Mouse (Mus musculus): ENCODE results near the gene Ak5. TPM values are rescaled to one million over a fixed set of nuclear protein-coding genes. Genes with fewer than 3 reads are reported as not detected.

Gene Ak5
- polyA plus RNA-seq, 1 experiment from 2014 or later = 2.6 TPM

DNA sequence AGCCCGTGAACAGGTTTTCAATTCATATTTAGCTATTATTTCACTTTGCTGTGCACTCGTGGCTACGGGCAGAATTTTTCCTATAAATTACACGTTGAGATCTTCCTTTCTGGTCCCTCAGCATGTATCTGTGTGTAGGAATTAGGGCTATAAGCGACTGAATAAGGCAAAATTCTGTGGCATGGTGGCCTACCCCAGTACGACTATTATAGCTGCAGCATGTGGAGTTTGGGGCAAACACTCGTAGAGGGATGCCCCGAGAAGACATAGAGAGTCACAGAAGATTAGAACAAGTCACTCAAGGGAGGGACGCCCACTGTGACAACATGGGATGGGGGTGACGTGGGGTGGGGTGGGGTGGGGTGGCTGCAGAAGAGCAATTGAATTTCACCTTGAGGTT lies 110.1 kb downstream of the Ak5 start:
- H3K27ac ChIP-seq = no peak overlapping the region
- no peaks in the 10 kb centered on the region for H3K36me3 ChIP-seq
- no peaks in the 10 kb centered on the region for H3K9me3 ChIP-seq
- no peak overlapping the region for H3K9ac ChIP-seq
- WGBS = 61% methylated on average over 10 of the region's 10 CpGs
- H3K4me1 ChIP-seq = 0 out of 2 replicates have a peak, but pooled peaks cover 4% of the 10 kb centered on the region
- ATAC-seq (ENCODE audit: borderline replicate concordance, extremely low read depth, low FRiP score, low TSS enrichment) = no peak
- H3K27me3 ChIP-seq = no peaks in the 10 kb centered on the region
- H3K4me3 ChIP-seq = no peak overlapping the region
- no peak overlapping the region for H3K4me2 ChIP-seq

DNA sequence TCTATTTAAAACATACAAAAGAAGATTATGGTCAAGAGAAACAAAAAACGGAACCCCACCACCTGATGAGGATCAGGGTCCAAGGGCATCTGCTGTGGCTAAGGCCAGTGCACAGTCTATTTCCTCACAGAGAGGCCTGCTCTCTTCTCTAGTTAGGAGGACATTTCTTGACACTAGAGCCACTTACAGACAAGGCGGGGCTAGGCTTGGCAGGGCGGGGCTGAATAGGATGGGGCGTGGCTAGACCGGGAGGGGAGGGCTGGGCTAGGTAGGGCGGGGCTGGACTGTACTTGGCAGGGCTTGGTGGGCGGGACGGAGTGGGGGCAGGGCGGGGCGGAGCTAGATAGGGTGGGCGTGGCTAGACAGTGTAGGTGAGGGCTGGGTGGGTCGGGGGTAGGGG lies 110.5 kb downstream of the Ak5 start:
- 45% methylated on average over 10 of the region's 12 CpGs for WGBS

DNA sequence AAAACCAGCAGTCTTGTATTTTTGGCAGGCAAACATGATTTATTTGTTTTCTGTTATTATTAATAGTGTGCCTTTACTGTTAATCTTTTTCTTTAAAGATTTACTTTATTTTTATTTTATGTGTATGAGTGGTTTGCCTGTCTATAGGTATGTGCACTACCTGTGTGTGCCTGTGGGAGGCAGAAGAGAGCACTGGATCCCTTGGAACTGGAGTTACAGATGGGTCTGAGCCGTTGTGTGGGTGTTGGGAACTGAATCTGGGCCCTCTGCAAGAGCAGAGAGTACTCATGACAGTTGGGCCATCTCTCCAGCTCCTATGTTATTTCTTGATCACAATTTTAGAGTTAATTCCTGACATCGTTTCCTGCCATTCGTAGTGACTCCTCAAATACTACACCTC lies 111.2 kb downstream of the Ak5 start:
- Histone ChIP-seq H3K27me3 (no peaks in the 10 kb centered on the region), H3K9me3 (no peaks in the 10 kb centered on the region), H3K4me3 (no peak overlapping the region), H3K27ac (no peak overlapping the region), H3K4me1 (0 out of 2 replicates have a peak, but pooled peaks cover 4% of the 10 kb centered on the region), H3K9ac (no peak overlapping the region), H3K36me3 (no peaks in the 10 kb centered on the region), H3K4me2 (no peak overlapping the region)
- 75% methylated on average over 3 of the region's 3 CpGs for WGBS
- no peak for ATAC-seq (ENCODE audit: borderline replicate concordance, extremely low read depth, low FRiP score, low TSS enrichment)

More for the DNA sequence above, 110.5 kb downstream of the Ak5 start:
- no peaks in the 10 kb centered on the region for H3K9me3 ChIP-seq
- 0 out of 2 replicates have a peak, but pooled peaks cover 4% of the 10 kb centered on the region for H3K4me1 ChIP-seq
- H3K9ac ChIP-seq = no peak overlapping the region
- no peak overlapping the region for H3K4me3 ChIP-seq
- no peak overlapping the region for H3K4me2 ChIP-seq
- H3K27ac ChIP-seq = no peak overlapping the region
- H3K27me3 ChIP-seq = no peaks in the 10 kb centered on the region
- peak; percentile 57; the same call in 1 of the 2 replicates for ATAC-seq (ENCODE audit: borderline replicate concordance, extremely low read depth, low FRiP score, low TSS enrichment)
- no peaks in the 10 kb centered on the region for H3K36me3 ChIP-seq

DNA sequence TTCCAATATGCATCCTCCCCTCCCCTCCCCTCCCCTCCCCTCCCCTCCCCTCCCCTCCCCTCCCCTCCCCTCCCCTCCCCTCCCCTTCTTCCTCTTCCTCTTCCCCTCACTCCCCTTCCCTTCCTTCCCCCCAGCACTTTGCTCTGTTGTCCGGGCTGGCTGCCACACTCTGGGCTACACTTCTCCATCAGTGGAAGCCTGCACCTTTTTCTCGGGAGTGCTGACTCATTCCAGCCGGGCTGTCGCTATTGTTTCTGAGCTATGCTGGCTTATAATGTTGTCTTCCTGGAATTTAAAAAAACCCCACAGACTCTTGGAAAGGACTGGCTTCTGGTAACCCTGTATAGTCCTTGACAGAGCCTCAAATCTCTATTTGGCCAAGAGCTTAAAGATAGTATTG lies 111.7 kb downstream of the Ak5 start:
- Histone ChIP-seq H3K9me3 (no peaks in the 10 kb centered on the region), H3K9ac (no peak overlapping the region), H3K27ac (no peak overlapping the region), H3K27me3 (no peaks in the 10 kb centered on the region), H3K4me3 (no peak overlapping the region), H3K36me3 (no peaks in the 10 kb centered on the region), H3K4me2 (no peak overlapping the region), H3K4me1 (0 out of 2 replicates have a peak, but pooled peaks cover 4% of the 10 kb centered on the region)
- no peak for ATAC-seq (ENCODE audit: borderline replicate concordance, extremely low read depth, low FRiP score, low TSS enrichment)
- 35% methylated on average over 4 of the region's 4 CpGs for WGBS

- H3K4me3 ChIP-seq = no peak overlapping the region
- H3K9ac ChIP-seq = no peak overlapping the region
- 0 out of 2 replicates have a peak, but pooled peaks cover 4% of the 10 kb centered on the region for H3K4me1 ChIP-seq
- 40% methylated on average over 7 of the region's 7 CpGs for WGBS
- no peak overlapping the region for H3K4me2 ChIP-seq
- H3K36me3 ChIP-seq = no peaks in the 10 kb centered on the region
- no peaks in the 10 kb centered on the region for H3K9me3 ChIP-seq
- no peak overlapping the region for H3K27ac ChIP-seq
- H3K27me3 ChIP-seq = no peaks in the 10 kb centered on the region
- ATAC-seq (ENCODE audit: borderline replicate concordance, extremely low read depth, low FRiP score, low TSS enrichment) = no peak
These were observed 112.9 kb downstream of the Ak5 start for GRCm38 (mm10) chr3:152555216-152555615.

DNA sequence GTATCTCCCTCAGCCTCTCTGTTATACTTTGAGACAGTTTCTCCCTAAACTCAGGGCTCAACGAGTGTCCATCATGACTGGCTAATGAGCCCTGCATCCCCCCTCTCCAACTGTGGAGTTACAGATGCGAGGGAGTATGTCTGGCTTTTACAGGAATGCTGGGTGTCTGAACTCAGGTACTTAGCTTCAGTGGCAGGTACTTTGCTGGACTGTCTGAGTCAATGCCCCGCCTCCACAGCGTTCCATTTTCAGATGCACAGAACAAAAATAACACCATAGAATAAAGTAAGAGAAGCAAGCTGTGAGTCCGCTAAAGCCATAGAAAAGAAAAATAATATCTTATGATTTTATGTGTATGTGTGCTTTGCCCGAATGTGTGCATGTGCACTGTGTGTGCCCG lies 113.8 kb downstream of the Ak5 start:
- ATAC-seq (ENCODE audit: borderline replicate concordance, extremely low read depth, low FRiP score, low TSS enrichment) = no peak
- no peaks in the 10 kb centered on the region for H3K9me3 ChIP-seq
- no peaks in the 10 kb centered on the region for H3K27me3 ChIP-seq
- H3K4me1 ChIP-seq = 0 out of 2 replicates have a peak, but pooled peaks cover 4% of the 10 kb centered on the region
- no peaks in the 10 kb centered on the region for H3K36me3 ChIP-seq
- H3K9ac ChIP-seq = no peak overlapping the region
- no peak overlapping the region for H3K27ac ChIP-seq
- no peak overlapping the region for H3K4me3 ChIP-seq
- 76% methylated on average over 7 of the region's 7 CpGs for WGBS
- no peak overlapping the region for H3K4me2 ChIP-seq

GRCm38 (mm10) chr3:152552641-152553040 lies 115.5 kb downstream of the Ak5 start:
- Histone ChIP-seq H3K36me3 (no peaks in the 10 kb centered on the region), H3K4me2 (no peak overlapping the region), H3K27me3 (no peaks in the 10 kb centered on the region), H3K9me3 (no peaks in the 10 kb centered on the region), H3K27ac (no peak overlapping the region), H3K4me1 (0 out of 2 replicates have a peak, but pooled peaks cover 4% of the 10 kb centered on the region), H3K9ac (no peak overlapping the region), H3K4me3 (no peak overlapping the region)
- 82% methylated on average over 8 of the region's 8 CpGs for WGBS
- ATAC-seq (ENCODE audit: borderline replicate concordance, extremely low read depth, low FRiP score, low TSS enrichment) = no peak

GRCm38 (mm10) chr3:152550528-152551115 lies 117.5 kb downstream of the Ak5 start:
- Histone ChIP-seq H3K27me3 (no peaks in the 10 kb centered on the region), H3K4me2 (no peak overlapping the region), H3K36me3 (no peaks in the 10 kb centered on the region), H3K4me3 (no peak overlapping the region), H3K9ac (no peak overlapping the region), H3K27ac (no peak overlapping the region), H3K4me1 (0 out of 2 replicates have a peak, but pooled peaks cover 4% of the 10 kb centered on the region), H3K9me3 (no peaks in the 10 kb centered on the region)
- no peak for ATAC-seq (ENCODE audit: borderline replicate concordance, extremely low read depth, low FRiP score, low TSS enrichment)
- WGBS = 87% methylated on average over 7 of the region's 7 CpGs

DNA sequence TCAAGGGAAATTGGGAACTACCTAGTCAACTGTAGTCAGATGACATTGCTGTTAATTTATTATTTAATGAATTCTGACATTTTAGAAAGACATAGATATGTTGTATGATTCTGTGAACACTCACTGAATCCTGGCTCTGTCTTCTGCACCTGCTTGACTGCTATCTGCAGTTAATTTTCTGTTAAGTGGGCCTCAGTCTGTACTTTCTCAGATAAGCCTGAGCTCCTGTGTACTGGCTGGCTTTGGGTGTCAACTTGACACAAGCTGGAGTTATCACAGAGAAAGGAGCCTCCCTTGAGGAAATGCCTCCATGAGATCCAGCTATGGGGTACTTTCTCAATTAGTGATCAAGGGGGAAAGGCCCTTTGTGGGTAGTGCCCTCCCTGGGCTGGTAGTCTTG lies 118.1 kb downstream of the Ak5 start:
- Histone ChIP-seq H3K4me1 (0 out of 2 replicates have a peak, but pooled peaks cover 4% of the 10 kb centered on the region), H3K36me3 (no peaks in the 10 kb centered on the region), H3K9me3 (no peaks in the 10 kb centered on the region), H3K4me2 (no peak overlapping the region), H3K27me3 (no peaks in the 10 kb centered on the region), H3K4me3 (no peak overlapping the region), H3K27ac (no peak overlapping the region), H3K9ac (no peak overlapping the region)
- no peak for ATAC-seq (ENCODE audit: borderline replicate concordance, extremely low read depth, low FRiP score, low TSS enrichment)

GRCm38 (mm10) chr3:152544921-152545320 lies 123.2 kb downstream of the Ak5 start:
- Histone ChIP-seq H3K36me3 (no peaks in the 10 kb centered on the region), H3K4me2 (no peak overlapping the region), H3K27ac (no peak overlapping the region), H3K9me3 (no peaks in the 10 kb centered on the region), H3K4me3 (no peak overlapping the region), H3K9ac (no peak overlapping the region), H3K27me3 (no peaks in the 10 kb centered on the region), H3K4me1 (no peaks in the 10 kb centered on the region)
- WGBS = 52% methylated on average over 3 of the region's 3 CpGs
- ATAC-seq (ENCODE audit: borderline replicate concordance, extremely low read depth, low FRiP score, low TSS enrichment) = no peak

DNA sequence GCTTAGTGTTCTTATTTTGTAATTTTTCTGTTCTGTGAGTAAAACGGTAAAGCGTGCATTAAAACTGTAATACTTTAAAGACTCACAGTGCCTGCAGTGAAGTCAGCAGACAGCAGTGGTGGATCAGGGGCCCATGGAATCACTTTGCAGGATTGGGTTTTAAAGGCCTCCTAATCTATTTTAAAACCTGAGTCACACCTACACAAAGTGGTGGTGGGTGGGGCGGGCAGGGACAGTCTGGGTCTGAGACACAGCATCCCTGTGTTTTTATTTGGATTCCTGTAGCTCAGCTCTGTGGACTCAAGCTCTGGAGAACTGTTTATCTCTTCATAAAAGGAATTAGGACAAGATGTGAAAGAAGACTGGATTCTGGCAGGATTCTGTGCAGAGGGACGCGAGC lies 125.9 kb downstream of the Ak5 start:
- Histone ChIP-seq H3K27ac (no peak overlapping the region), H3K4me2 (no peak overlapping the region), H3K4me1 (no peaks in the 10 kb centered on the region), H3K9me3 (no peaks in the 10 kb centered on the region), H3K36me3 (no peaks in the 10 kb centered on the region), H3K4me3 (no peak overlapping the region), H3K27me3 (no peaks in the 10 kb centered on the region), H3K9ac (no peak overlapping the region)
- ATAC-seq (ENCODE audit: borderline replicate concordance, extremely low read depth, low FRiP score, low TSS enrichment) = no peak
- 67% methylated on average over 5 of the region's 5 CpGs for WGBS

DNA sequence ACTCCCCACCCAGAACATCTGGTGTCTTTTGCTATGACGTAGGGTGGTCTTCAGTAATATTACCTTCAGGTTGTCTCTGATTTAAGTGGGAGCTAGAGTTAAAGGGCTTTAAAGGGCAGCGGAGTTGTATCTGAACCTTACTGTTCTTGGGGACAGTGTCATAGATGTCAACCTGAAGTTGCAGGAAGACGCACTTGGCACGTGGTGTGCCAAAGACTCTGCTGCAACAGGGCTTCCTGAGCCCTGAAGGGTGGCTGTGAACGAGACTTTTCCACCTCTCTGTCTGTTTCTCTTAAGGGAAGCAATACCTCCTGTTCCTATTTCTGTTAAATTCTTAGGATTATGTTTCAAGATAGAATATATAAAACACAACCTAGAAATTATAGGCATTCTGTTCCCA lies 137.8 kb downstream of the Ak5 start:
- no peaks in the 10 kb centered on the region for H3K9me3 ChIP-seq
- no peaks in the 10 kb centered on the region for H3K4me1 ChIP-seq
- H3K4me3 ChIP-seq = no peak overlapping the region
- H3K9ac ChIP-seq = no peak overlapping the region
- no peak overlapping the region for H3K27ac ChIP-seq
- ATAC-seq (ENCODE audit: borderline replicate concordance, extremely low read depth, low FRiP score, low TSS enrichment) = no peak
- H3K27me3 ChIP-seq = no peaks in the 10 kb centered on the region
- no peaks in the 10 kb centered on the region for H3K36me3 ChIP-seq
- WGBS = 83% methylated on average over 5 of the region's 5 CpGs
- H3K4me2 ChIP-seq = no peak overlapping the region
